Mouse (Mus musculus) embryo, embryonic 11 days (tissue): ENCODE results near the gene Pdpk1.
"Not testable (repeated sequence)": the region's sequence is repeated elsewhere in the genome, so short reads cannot be mapped to it uniquely, and the experiment has no call there.

Experiments
- DNase-seq: peaks from one replicate; pipeline ENCODE4 v3.0.0-alpha.2; 2015

The Pdpk1 gene

GRCm38 (mm10) chr17:24111256-24111655 is 39.5 kb downstream of the Pdpk1 start:
- no peak for DNase-seq

- no peak for DNase-seq
Observed at GRCm38 (mm10) chr17:24108896-24109295, 41.8 kb downstream of the Pdpk1 start.

GRCm38 (mm10) chr17:24105111-24105510 is 45.6 kb downstream of the Pdpk1 start:
- DNase-seq = no peak

- DNase-seq = no peak
Observed at GRCm38 (mm10) chr17:24098354-24098753, 52.4 kb downstream of the Pdpk1 start.

- DNase-seq = no peak
Observed at GRCm38 (mm10) chr17:24090575-24090974, 60.1 kb downstream of the Pdpk1 start.

- DNase-seq = not testable (repeated sequence)
Observed at GRCm38 (mm10) chr17:24086399-24086798, 64.3 kb downstream of the Pdpk1 start.

GRCm38 (mm10) chr17:24084593-24084992 is 66.1 kb downstream of the Pdpk1 start:
- DNase-seq = no peak

GRCm38 (mm10) chr17:24077101-24077500 is 73.6 kb downstream of the Pdpk1 start:
- DNase-seq = no peak

GRCm38 (mm10) chr17:24072919-24073696 is 77.6 kb downstream of the Pdpk1 start, which contains the start of gene Kctd5:
Gene Kctd5 (minus strand): TSS chr17:24073485.
- peak; percentile 98 for DNase-seq

- no peak for DNase-seq
Observed at GRCm38 (mm10) chr17:24069531-24069930, 81.2 kb downstream of the Pdpk1 start.

GRCm38 (mm10) chr17:24068271-24068670 is 82.5 kb downstream of the Pdpk1 start:
- no peak for DNase-seq

GRCm38 (mm10) chr17:24062459-24063155 is 88.1 kb downstream of the Pdpk1 start:
- DNase-seq = no peak

- DNase-seq = no peak
Observed at GRCm38 (mm10) chr17:24057730-24058245, 92.9 kb downstream of the Pdpk1 start.

- DNase-seq = no peak
Observed at GRCm38 (mm10) chr17:24056636-24057625, 93.8 kb downstream of the Pdpk1 start.

- no peak for DNase-seq
Observed at GRCm38 (mm10) chr17:24049008-24049407, 101.7 kb downstream of the Pdpk1 start.

- no peak for DNase-seq
Observed at GRCm38 (mm10) chr17:24048053-24048452, 102.7 kb downstream of the Pdpk1 start.

- DNase-seq = no peak
Observed at GRCm38 (mm10) chr17:24046026-24046425, 104.7 kb downstream of the Pdpk1 start.

GRCm38 (mm10) chr17:24045608-24046007 is 105.1 kb downstream of the Pdpk1 start:
- no peak for DNase-seq

GRCm38 (mm10) chr17:24044482-24044881 is 106.2 kb downstream of the Pdpk1 start:
- DNase-seq = no peak

GRCm38 (mm10) chr17:24037844-24038243 is 112.9 kb downstream of the Pdpk1 start, which contains the start of gene Prss27:
Gene Prss27 (plus strand): TSS chr17:24038144.
- no peak for DNase-seq

- DNase-seq = no peak
Observed at GRCm38 (mm10) chr17:24037360-24037759, 113.4 kb downstream of the Pdpk1 start.

- DNase-seq = no peak
Observed at GRCm38 (mm10) chr17:24036954-24037353, 113.8 kb downstream of the Pdpk1 start.

- no peak for DNase-seq
Observed at GRCm38 (mm10) chr17:24035087-24035486, 115.6 kb downstream of the Pdpk1 start.
